Mouse (Mus musculus): ENCODE results near the gene Sval3. TPM values are rescaled to one million over a fixed set of nuclear protein-coding genes. Genes with fewer than 3 reads are reported as not detected.

The Sval3 gene
- total RNA-seq (2021): not detected
- long read RNA-seq, experiment 1: 0 reads
- long read RNA-seq, experiment 2: 0 reads

DNA sequence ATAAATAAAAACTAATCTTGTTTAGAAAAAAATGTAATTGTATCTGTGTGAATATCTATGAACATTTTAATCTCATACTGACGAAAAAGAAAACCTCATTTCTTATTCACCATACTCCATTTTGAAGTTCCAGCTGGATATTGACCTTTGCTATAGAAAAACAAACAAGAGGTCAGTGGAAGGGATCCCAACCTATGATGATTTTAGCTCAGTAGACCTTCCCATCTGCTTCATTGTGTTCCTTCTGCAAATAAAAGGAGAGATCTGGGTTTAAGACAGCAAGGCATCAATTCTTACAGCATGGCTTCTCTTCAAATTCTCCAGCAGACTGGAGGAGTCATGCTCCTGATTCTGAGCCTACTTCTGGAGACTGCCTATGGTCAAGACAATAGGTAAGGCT, at the start of gene Sval3:
Gene Sval3 (plus strand): TSS at position 301 of the 400 bp plus-strand sequence.
- no peak for DNase-seq (ENCODE audit: low spot score in 2 of 2)

DNA sequence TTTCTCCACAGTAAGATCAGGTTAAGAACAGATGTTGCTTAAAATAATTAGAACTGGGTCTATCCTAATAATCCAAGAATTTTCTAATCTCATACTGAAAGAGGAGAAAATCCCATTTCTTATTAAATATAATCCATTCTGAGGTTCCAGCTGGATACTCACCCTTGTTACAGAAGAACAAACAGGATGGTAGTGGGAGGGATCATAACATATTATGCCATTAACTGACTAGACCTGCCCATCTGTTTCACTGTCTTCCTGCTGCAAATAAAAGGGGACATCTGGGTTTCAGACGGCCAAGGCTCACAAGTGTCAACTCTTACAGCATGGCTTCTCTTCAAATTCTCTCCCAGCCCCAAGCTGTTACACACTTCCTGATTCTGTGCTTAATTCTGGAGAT, 16.6 kb upstream of the Sval3 start, which contains the start of gene Sval1:
Gene Sval1 (plus strand): TSS at position 301 of the 400 bp plus-strand sequence.
- DNase-seq (ENCODE audit: low spot score in 2 of 2): no peak

Other genes with a start within 250 kb of the Sval3 start
- gene Olfr459, start 193.0 kb upstream of the Sval3 start, total RNA-seq (2021): not detected
- not detected for gene Pip, start 120.6 kb upstream of the Sval3 start, total RNA-seq (2021)
- gene Sval2, start 115.2 kb upstream of the Sval3 start, total RNA-seq (2021): not detected
- gene Sval1, start 16.5 kb upstream of the Sval3 start, total RNA-seq (2021): not detected
- gene Sva, start 70.3 kb downstream of the Sval3 start, total RNA-seq (2021): not detected
- gene Tas2r139, start 172.8 kb downstream of the Sval3 start, total RNA-seq (2021): not detected
- gene Tas2r144, start 247.2 kb downstream of the Sval3 start, total RNA-seq (2021): not detected

All from gastrocnemius, postnatal 4 days (tissue).